Mouse (Mus musculus) embryonic facial prominence, embryonic 13.5 days (tissue): ENCODE measurements around the gene Pipox. TPM values are rescaled to one million over a fixed set of nuclear protein-coding genes. Genes with fewer than 3 reads are reported as not detected.
A peak's percentile ranks its signal among the peaks of the same experiment; 100 is the strongest.

Experiments used
- ATAC-seq: fragments of 200-750 bp; cut with Nextera tagmentation; 2 replicates; pipeline ENCODE4 v1.8.0; 2017; ENCODE audit warnings: low read depth; ENCODE audit not compliant: insufficient number of reproducible peaks, insufficient read depth, low FRiP score, low TSS enrichment
- H3K27ac ChIP-seq: fragments of 300-500 bp; sonication (generic); 2 replicates; pipeline ENCODE4 v1.5.1; 2015; ENCODE audit warnings: moderate library complexity, mild to moderate bottlenecking, inconsistent platforms
- H3K27me3 ChIP-seq: fragments of 300-500 bp; sonication (generic); 2 replicates; pipeline ENCODE4 v1.6.1; 2015; ENCODE audit warnings: mild to moderate bottlenecking, inconsistent platforms
- H3K36me3 ChIP-seq: fragments of 300-500 bp; sonication (generic); 2 replicates; pipeline ENCODE4 v1.6.1; 2015; ENCODE audit warnings: mild to moderate bottlenecking, inconsistent platforms
- H3K4me1 ChIP-seq: fragments of 300-500 bp; sonication (generic); 2 replicates; pipeline ENCODE4 v1.6.1; 2015; ENCODE audit warnings: inconsistent platforms
- H3K4me2 ChIP-seq: fragments of 300-500 bp; sonication (generic); 2 replicates; pipeline ENCODE4 v1.6.1; 2015; ENCODE audit warnings: moderate library complexity, mild to moderate bottlenecking, inconsistent platforms
- H3K4me3 ChIP-seq: fragments of 300-500 bp; sonication (generic); 2 replicates; pipeline ENCODE4 v1.5.1; 2015; ENCODE audit warnings: mild to moderate bottlenecking, inconsistent platforms
- H3K9ac ChIP-seq: fragments of 300-500 bp; sonication (generic); 2 replicates; pipeline ENCODE4 v1.6.1; 2015; ENCODE audit warnings: mild to moderate bottlenecking, inconsistent platforms
- H3K9me3 ChIP-seq: fragments of 300-500 bp; sonication (generic); 2 replicates; pipeline ENCODE4 v1.6.1; 2016; ENCODE audit warnings: inconsistent platforms
- WGBS: fragments of 180-500 bp; shearing (Covaris S2); methylation state at CpG from one replicate; pipeline ENCODE4 v1.1.7; 2015; ENCODE audit warnings: mixed read lengths; 5-methylcytosine and 5-hydroxymethylcytosine counted together
- polyA plus RNA-seq: library from polyadenylated mRNA; unstranded; fragments of >200 nt; fragmentation: Nextera tagmentation; extraction: Ambion mirVana; gene quantifications from 2 replicates; pipeline ENCODE4 v1.2.1, GENCODE M21; 2015

Pipox gene
- polyA plus RNA-seq, 1 experiment from 2014 or later, result 1.1 TPM

DNA sequence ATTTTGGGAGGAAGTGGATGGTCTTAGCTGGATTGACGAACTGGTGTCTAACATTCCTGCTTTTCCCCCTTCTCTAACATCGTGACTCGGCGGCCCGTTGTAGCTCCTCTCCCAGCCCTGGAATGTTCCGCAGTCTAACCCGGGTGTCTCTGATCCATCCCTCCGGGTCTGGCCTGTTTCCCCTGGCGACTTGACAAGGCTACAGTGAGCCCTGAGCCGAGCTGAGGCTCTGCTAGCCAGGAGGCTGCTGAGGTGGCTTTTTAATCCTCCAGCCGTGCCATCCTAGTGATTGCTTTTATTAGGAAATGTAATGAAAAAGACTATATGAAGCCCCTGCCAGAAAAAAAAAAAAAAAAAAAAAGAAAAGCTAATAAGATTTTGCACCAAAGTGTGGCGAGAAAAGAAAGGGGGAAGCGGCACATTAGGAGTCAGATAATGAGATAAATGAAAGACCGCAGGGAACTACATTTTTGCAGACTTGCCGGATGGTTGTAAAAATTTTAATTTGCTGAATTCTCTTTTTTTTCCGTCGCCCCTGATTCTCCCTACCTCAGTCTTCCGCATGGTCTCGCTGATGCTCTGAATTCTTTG, 12.3 kb upstream of the Pipox start:
- WGBS, result 35% methylated on average over 19 of the region's 19 CpGs
- no peak overlapping the region for H3K9ac ChIP-seq

DNA sequence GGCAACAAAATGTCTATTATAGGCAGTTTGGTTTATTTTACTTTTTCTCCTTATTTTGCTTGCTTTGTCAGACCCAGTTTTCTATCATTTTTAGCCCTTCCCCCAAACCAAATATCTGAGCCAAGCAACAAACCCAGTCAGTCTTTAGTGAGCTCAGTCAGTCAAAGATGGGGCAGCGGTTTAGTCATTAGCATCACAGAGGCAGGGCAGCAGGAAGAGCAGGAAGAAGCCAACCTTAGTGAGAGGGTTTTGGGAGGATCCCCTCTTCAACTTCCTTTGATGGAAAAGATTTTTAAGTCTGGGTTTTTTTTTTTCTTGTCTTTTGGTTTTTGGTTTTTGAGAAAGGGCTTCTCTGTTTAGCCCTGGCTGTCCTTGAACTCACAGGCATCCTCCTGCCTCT, 10.8 kb upstream of the Pipox start:
- Histone ChIP-seq H3K9ac (no peak overlapping the region), H3K36me3 (no peaks in the 10 kb centered on the region), H3K27ac (no peak overlapping the region), H3K4me3 (no peak overlapping the region), H3K27me3 (peaks cover 21% of the 10 kb centered on the region), H3K9me3 (no peaks in the 10 kb centered on the region), H3K4me2 (no peak overlapping the region), H3K4me1 (peaks cover 34% of the 10 kb centered on the region)
- 42% methylated on average over 1 of the region's 1 CpGs for WGBS
- ATAC-seq, result no peak

More for the DNA sequence above, 12.3 kb upstream of the Pipox start:
- Histone ChIP-seq H3K4me2 (no peak overlapping the region), H3K27me3 (peaks cover 19% of the 10 kb centered on the region; the same call in 1 of the 2 replicates), H3K36me3 (no peaks in the 10 kb centered on the region), H3K9me3 (no peaks in the 10 kb centered on the region), H3K4me3 (no peak overlapping the region), H3K27ac (no peak overlapping the region), H3K4me1 (peaks cover 40% of the 10 kb centered on the region)
- no peak for ATAC-seq

DNA sequence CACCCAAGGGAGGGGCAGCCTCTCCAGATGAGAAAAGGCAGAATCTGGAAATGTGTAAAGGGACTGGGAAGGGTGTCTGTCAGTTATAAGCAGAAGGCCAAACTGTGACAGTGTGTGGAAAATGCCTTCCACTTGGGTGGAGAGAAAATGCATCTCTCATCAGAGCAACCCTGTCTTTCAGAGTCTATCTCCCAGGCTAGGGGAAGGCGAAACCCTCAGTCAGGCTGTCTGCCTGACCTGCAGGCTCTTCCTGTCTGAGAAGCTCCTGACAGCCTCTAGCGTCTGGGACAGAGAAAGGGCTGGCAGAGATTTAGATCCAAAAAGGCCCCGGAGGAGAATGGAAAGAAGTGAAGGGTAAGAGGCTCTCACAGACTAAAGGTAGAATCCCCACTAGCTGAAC, 9.9 kb upstream of the Pipox start:
- Histone ChIP-seq H3K36me3 (no peaks in the 10 kb centered on the region), H3K4me2 (no peak overlapping the region), H3K27ac (no peak overlapping the region), H3K9me3 (no peaks in the 10 kb centered on the region), H3K9ac (no peak overlapping the region), H3K27me3 (peaks cover 20% of the 10 kb centered on the region), H3K4me1 (peaks cover 29% of the 10 kb centered on the region), H3K4me3 (no peak overlapping the region)
- no peak for ATAC-seq
- 21% methylated on average over 3 of the region's 3 CpGs for WGBS

DNA sequence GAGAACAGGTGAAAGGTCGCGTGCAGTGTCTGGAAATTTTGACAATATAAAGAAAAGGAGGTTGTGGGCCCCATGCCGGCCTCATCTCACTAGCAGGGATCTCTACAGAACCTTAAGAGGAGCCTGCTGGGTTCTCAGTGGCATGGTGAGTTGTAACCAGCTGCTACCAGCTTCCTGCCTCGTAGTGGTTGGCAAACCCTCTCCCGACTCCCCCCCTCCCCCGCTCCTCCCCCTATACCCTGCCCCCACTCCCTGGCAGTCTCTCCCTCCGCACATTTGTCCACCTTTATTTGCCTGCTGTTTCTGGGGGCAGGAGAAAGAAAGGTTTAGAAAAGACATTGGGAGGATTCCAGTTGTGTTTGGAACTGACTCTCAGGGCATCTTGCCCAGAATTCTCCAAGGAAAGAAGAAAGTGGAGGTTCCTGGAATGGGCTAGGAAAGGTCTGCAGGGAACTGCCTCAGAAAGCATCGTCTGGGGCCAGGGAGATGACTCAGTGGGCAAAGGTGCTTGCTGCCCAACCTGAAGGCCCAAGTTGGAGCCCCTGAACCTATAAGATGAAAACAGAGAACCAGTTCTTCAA, 8.0 kb upstream of the Pipox start:
- WGBS, result 46% methylated on average over 8 of the region's 8 CpGs
- Histone ChIP-seq H3K27ac (no peak overlapping the region), H3K36me3 (no peaks in the 10 kb centered on the region), H3K9ac (no peak overlapping the region), H3K9me3 (no peaks in the 10 kb centered on the region), H3K27me3 (peaks cover 34% of the 10 kb centered on the region), H3K4me1 (peaks cover 35% of the 10 kb centered on the region), H3K4me3 (no peak overlapping the region), H3K4me2 (no peak overlapping the region)
- no peak for ATAC-seq

DNA sequence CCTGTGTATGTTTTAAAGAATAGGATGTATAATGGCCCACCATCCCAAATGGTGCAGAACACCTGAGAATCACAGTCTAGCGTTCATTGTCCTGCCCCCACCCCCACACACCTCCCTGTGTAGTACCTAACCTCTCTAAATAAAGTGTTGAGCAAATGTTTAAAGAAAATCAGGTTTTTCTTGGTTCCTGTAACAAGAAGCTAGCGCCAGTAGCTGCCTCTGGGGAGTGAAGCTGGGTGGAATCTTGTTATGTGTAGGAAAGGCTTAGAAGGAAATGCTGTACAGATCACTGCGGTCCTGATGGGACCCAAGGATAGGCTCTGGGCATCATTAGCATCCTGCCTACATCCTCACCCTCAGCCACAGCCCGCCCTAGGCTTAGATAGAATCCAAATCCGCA, 7.5 kb upstream of the Pipox start:
- Histone ChIP-seq H3K27ac (no peak overlapping the region), H3K9me3 (no peaks in the 10 kb centered on the region), H3K9ac (no peak overlapping the region), H3K36me3 (no peaks in the 10 kb centered on the region), H3K27me3 (peaks cover 39% of the 10 kb centered on the region), H3K4me3 (no peak overlapping the region), H3K4me2 (no peak overlapping the region), H3K4me1 (peaks cover 37% of the 10 kb centered on the region)
- 53% methylated on average over 5 of the region's 5 CpGs for WGBS
- ATAC-seq, result no peak

DNA sequence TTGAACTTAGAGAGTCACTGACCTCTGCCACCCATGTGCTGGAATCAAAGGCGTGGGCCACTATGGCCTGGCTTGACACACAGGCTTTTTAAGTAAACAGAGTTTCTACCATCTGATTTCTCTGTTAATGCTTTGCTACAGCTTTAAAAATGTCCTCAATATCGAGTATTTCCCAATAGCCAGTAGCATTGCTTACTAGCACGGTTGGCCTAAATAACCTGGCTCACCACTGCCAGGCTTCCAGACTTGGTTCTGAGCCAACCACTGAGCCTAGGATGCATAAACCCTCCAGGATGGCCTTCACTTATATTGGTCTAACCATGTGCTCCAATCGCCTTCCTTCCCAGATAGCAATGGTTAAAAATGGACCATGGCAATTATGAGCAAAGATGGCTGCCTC, 6.8 kb upstream of the Pipox start:
- WGBS, result 81% methylated on average over 4 of the region's 4 CpGs
- Histone ChIP-seq H3K27ac (no peak overlapping the region), H3K36me3 (no peaks in the 10 kb centered on the region), H3K9ac (no peak overlapping the region), H3K9me3 (no peaks in the 10 kb centered on the region), H3K27me3 (peaks cover 42% of the 10 kb centered on the region), H3K4me1 (peaks cover 40% of the 10 kb centered on the region), H3K4me2 (no peak overlapping the region), H3K4me3 (no peak overlapping the region)
- ATAC-seq, result no peak

DNA sequence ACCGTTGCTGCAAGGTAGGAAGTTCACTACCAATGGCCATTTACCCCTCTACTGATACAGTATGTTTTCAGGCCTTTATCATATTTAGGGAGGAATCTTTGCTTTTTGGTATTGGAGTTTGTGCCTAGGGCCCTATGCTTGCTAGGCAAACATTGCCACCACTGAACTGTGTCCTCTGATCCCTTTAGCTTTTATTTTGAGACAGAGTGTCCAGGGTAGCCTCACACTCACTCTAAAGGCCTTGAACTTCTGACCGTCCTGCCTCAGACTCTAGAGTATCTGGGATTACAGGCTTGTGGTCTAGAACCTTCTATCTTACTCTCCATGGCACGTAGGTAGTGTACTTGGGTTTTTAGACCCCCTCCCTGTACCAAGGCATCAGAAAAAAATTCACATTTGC, 6.3 kb upstream of the Pipox start:
- no peak for ATAC-seq
- Histone ChIP-seq H3K4me2 (no peak overlapping the region), H3K27me3 (peaks cover 48% of the 10 kb centered on the region), H3K9ac (no peak overlapping the region), H3K9me3 (no peaks in the 10 kb centered on the region), H3K4me3 (no peak overlapping the region), H3K36me3 (no peaks in the 10 kb centered on the region), H3K4me1 (peaks cover 40% of the 10 kb centered on the region), H3K27ac (no peak overlapping the region)
- WGBS, result 88% methylated on average over 3 of the region's 3 CpGs

DNA sequence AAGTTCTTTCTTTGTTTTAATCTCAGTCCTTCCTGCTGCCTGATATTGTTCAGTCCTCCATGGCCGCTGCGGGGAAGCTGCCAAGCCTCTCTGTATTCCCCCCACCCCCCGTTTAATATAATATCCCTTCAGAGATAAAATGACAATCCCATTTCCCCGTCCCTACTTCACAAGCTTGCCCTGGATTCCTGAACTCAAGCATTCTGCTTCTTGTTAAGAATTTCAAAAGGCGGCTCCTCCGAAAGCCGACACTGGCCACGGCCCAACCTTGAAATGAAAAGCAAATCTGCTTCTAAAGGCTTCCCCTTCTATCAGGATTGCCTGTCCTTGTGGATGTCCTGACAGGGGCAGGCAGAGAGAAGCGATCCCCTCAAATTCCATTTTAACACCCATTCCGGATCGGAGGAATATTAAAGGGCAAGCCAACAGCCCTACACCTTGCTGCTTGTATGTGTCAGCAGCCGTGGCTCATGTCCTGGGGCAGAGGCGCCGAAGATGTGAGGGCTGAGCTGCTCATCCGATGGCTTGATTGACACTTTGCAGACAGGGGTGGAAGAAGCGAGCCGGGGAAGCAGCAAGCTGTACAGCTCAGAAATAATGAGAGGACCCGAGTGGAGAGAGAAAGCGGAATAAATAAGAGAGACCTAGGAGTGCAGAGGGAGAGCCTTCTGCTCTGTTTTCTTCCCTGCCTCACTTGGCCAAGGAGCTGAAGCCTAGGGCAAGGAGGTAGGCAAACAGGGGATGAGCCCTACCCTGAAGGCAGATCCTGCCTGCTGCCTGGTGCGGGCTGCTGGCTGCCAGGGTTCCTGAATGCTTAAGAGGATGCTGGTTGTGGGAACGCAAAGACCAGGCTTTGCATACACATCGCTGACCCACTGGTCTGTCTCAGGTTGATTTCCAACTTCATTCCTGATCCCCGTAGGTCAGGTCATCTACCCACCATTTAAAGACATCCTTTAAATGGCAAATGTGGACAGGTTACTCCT, 3.2 kb upstream of the Pipox start:
- no peaks in the 10 kb centered on the region for H3K9me3 ChIP-seq
- H3K4me3 ChIP-seq, result peak overlapping the region; percentile 19
- H3K27ac ChIP-seq, result 0 out of 2 replicates have a peak overlapping the region, but pooled peaks have one; percentile 7
- H3K4me2 ChIP-seq, result peak overlapping the region; percentile 50
- WGBS, result 7% methylated on average over 23 of the region's 23 CpGs
- no peaks in the 10 kb centered on the region for H3K36me3 ChIP-seq
- peaks cover 48% of the 10 kb centered on the region for H3K27me3 ChIP-seq
- peak overlapping the region; percentile 49; the same call in 1 of the 2 replicates for H3K9ac ChIP-seq
- peaks cover 47% of the 10 kb centered on the region for H3K4me1 ChIP-seq
- ATAC-seq, result no peak

DNA sequence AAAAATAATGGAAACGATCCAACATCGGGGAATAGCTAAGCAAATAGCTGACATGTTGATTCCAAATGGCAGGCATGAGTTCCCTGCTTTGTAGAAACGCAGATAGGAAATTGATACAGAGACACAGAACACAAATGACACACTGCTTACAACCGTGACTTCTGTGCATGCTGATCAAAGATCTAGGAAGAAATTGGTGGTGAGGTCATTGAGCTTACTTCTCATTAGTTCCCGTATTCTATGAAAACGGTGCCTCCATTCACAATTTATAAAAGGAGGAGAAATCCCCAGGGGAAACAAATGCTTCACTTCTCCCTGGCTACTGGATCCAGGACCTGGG, 2.6 kb upstream of the Pipox start:
- 19% methylated on average over 6 of the region's 6 CpGs for WGBS
- peak overlapping the region; percentile 50 for H3K4me2 ChIP-seq

DNA sequence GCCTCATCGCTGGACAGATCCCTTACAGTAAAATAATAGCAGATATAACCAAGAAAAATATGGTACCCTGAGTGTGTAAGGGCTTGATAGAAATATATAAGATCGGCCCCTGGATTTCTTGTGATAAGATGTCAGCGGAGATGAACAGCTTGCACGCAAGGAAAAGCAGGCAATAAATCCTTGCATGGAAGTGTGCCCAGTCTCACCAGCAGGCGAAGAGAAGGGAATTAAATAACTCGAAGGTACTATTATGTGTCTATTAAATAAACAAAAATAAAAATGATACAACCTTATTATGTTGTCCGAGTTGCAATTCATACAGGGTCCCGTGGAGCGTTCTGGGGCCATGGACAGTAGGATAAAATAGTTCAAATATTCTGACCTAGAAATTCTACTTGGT, 2.1 kb upstream of the Pipox start:
- Histone ChIP-seq H3K9ac (no peak overlapping the region), H3K9me3 (no peaks in the 10 kb centered on the region), H3K4me3 (no peak overlapping the region), H3K36me3 (no peaks in the 10 kb centered on the region), H3K4me1 (peaks cover 38% of the 10 kb centered on the region), H3K4me2 (no peak overlapping the region; the same call in 1 of the 2 replicates), H3K27me3 (peaks cover 55% of the 10 kb centered on the region), H3K27ac (no peak overlapping the region)
- no peak for ATAC-seq
- WGBS, result 70% methylated on average over 9 of the region's 9 CpGs

More for the DNA sequence above, 2.6 kb upstream of the Pipox start:
- Histone ChIP-seq H3K9me3 (no peaks in the 10 kb centered on the region), H3K4me1 (peaks cover 41% of the 10 kb centered on the region), H3K36me3 (no peaks in the 10 kb centered on the region), H3K27ac (no peak overlapping the region), H3K9ac (peak overlapping the region; percentile 49; the same call in 1 of the 2 replicates), H3K27me3 (peaks cover 53% of the 10 kb centered on the region), H3K4me3 (peak overlapping the region; percentile 19; the same call in 1 of the 2 replicates)
- no peak for ATAC-seq

DNA sequence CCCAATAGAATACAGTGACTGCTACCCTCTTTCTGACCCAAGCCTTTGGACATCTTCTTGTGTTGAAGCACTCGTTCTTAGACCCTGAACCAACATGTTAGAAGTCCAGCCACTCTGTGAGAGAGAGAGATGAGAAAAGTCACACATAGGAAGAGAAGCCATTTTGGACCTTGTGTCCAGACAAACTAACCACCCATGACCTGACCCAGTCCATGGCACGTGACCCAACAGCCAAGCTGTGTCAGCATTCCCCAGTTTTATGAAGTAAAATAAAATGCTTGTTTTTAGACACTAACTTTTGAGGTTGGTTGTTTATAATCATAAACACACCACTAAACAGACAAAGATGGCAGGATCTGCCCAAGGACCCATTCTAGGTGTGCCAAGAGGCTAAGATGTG, 1.1 kb upstream of the Pipox start:
- Histone ChIP-seq H3K4me3 (no peak overlapping the region), H3K4me2 (no peak overlapping the region), H3K27me3 (peaks cover 58% of the 10 kb centered on the region), H3K36me3 (no peaks in the 10 kb centered on the region), H3K9me3 (no peaks in the 10 kb centered on the region), H3K9ac (no peak overlapping the region), H3K27ac (no peak overlapping the region), H3K4me1 (peaks cover 38% of the 10 kb centered on the region)
- 80% methylated on average over 2 of the region's 2 CpGs for WGBS
- ATAC-seq, result no peak
